Mouse (Mus musculus) spleen, adult 10 weeks (tissue): ENCODE data around the gene Rrm1. TPM values are rescaled to one million over a fixed set of nuclear protein-coding genes. Genes with fewer than 3 reads are reported as not detected.

Source experiments
- polyA plus RNA-seq: library from polyadenylated mRNA; stranded (reverse); fragments of 350-450 nt; fragmentation: Illumina TruSeq; extraction: RNeasy Lipid Tissue Mini Kit (QIAGEN cat#74804); gene quantifications from one replicate; pipeline ENCODE4 v1.2.3, GENCODE M21; 2015; ENCODE audit warnings: low replicate concordance; ENCODE audit not compliant: insufficient read depth

Rrm1 gene
- 55.2 TPM for polyA plus RNA-seq

GRCm38 (mm10) chr7:102441657-102442391 lies at the start of gene Rrm1:
Rrm1 (plus strand) TSS chr7:102441695.

GRCm38 (mm10) chr7:102481579-102481978 lies 40.1 kb downstream of the Rrm1 start, which contains the start of gene Olfr543:
Olfr543 (minus strand) TSS chr7:102481679.

GRCm38 (mm10) chr7:102488161-102488560 lies 46.7 kb downstream of the Rrm1 start, which contains the start of gene Olfr544:
Olfr544 (minus strand) TSS chr7:102488313.

GRCm38 (mm10) chr7:102499473-102499872 lies 58.0 kb downstream of the Rrm1 start, which contains the start of gene Olfr545:
Olfr545 (minus strand) TSS chr7:102499573.

Other genes starting within 250 kb of the Rrm1 start
- gene Nup98, start 231.5 kb upstream of the Rrm1 start, polyA plus RNA-seq = 47.2 TPM
- 53.8 TPM for gene Pgap2, start 231.5 kb upstream of the Rrm1 start, polyA plus RNA-seq
- 113 TPM for gene Rhog, start 185.6 kb upstream of the Rrm1 start, polyA plus RNA-seq
- gene Stim1, start 173.9 kb upstream of the Rrm1 start, polyA plus RNA-seq = 39.5 TPM
- not detected for gene Olfr543, start 40.0 kb downstream of the Rrm1 start, polyA plus RNA-seq
- gene Olfr544, start 46.6 kb downstream of the Rrm1 start, polyA plus RNA-seq = not detected
- gene Olfr545, start 57.9 kb downstream of the Rrm1 start, polyA plus RNA-seq = not detected
- gene Olfr547, start 93.1 kb downstream of the Rrm1 start, polyA plus RNA-seq = not detected
- gene Olfr548-ps1, start 99.2 kb downstream of the Rrm1 start, polyA plus RNA-seq = not detected
- not detected for gene Olfr549, start 108.2 kb downstream of the Rrm1 start, polyA plus RNA-seq
- gene Trim21, start 123.8 kb downstream of the Rrm1 start, polyA plus RNA-seq = 58.5 TPM
- gene Olfr550, start 129.7 kb downstream of the Rrm1 start, polyA plus RNA-seq = not detected
- gene Olfr551, start 150.2 kb downstream of the Rrm1 start, polyA plus RNA-seq = not detected
- gene Olfr552, start 156.1 kb downstream of the Rrm1 start, polyA plus RNA-seq = not detected
- gene Olfr553, start 176.5 kb downstream of the Rrm1 start, polyA plus RNA-seq = not detected
- gene Olfr554, start 196.7 kb downstream of the Rrm1 start, polyA plus RNA-seq = not detected
- not detected for gene Olfr555, start 217.1 kb downstream of the Rrm1 start, polyA plus RNA-seq
- not detected for gene Olfr556, start 223.2 kb downstream of the Rrm1 start, polyA plus RNA-seq
- gene Trim68, start 245.6 kb downstream of the Rrm1 start, polyA plus RNA-seq = 25.7 TPM